Mouse (Mus musculus) forebrain, embryonic 12.5 days (tissue): ENCODE measurements around the gene Il1b. TPM values are rescaled to one million over a fixed set of nuclear protein-coding genes. Genes with fewer than 3 reads are reported as not detected.

ENCODE experiments used
- ATAC-seq: fragments of 200-750 bp; cut with Nextera tagmentation; 2 replicates; pipeline ENCODE4 v1.8.0; 2017; ENCODE audit warnings: moderate TSS enrichment; ENCODE audit not compliant: low FRiP score
- H3K27ac ChIP-seq: fragments of 300-500 bp; sonication (generic); 2 replicates; pipeline ENCODE4 v1.5.1; 2016; ENCODE audit warnings: mild to moderate bottlenecking
- H3K27me3 ChIP-seq: fragments of 300-500 bp; sonication (generic); 2 replicates; pipeline ENCODE4 v1.6.1; 2016; ENCODE audit warnings: mild to moderate bottlenecking
- H3K36me3 ChIP-seq: fragments of 300-500 bp; sonication (generic); replicated peaks from 2 replicates; pipeline ENCODE4 v1.6.1; 2016; ENCODE audit warnings: mild to moderate bottlenecking
- H3K4me1 ChIP-seq: fragments of 300-500 bp; sonication (generic); 2 replicates; pipeline ENCODE4 v1.6.1; 2016
- H3K4me2 ChIP-seq: fragments of 300-500 bp; sonication (generic); 2 replicates; pipeline ENCODE4 v1.6.1; 2016; ENCODE audit warnings: mild to moderate bottlenecking, moderate library complexity
- H3K4me3 ChIP-seq: fragments of 300-500 bp; sonication (generic); replicated peaks from 2 replicates; pipeline ENCODE4 v1.5.1; 2016; ENCODE audit warnings: mild to moderate bottlenecking
- H3K9ac ChIP-seq: fragments of 300-500 bp; sonication (generic); 2 replicates; pipeline ENCODE4 v1.6.1; 2016; ENCODE audit warnings: mild to moderate bottlenecking
- H3K9me3 ChIP-seq: fragments of 300-500 bp; sonication (generic); 2 replicates; pipeline ENCODE4 v1.6.1; 2016
- WGBS: fragments of 180-500 bp; shearing (Covaris S2); methylation state at CpG from one replicate; pipeline ENCODE4 v1.1.7; 2016; 5-methylcytosine and 5-hydroxymethylcytosine counted together
- polyA plus RNA-seq: library from polyadenylated mRNA; unstranded; fragments of >200 nt; fragmentation: Nextera tagmentation; extraction: Ambion mirVana; gene quantifications from 2 replicates; pipeline ENCODE4 v1.2.1, GENCODE M21; 2016

Gene Il1b
- polyA plus RNA-seq, 1 experiment from 2014 or later = not detected

GRCm38 (mm10) chr2:129360975-129361560, 9.9 kb downstream of the Il1b start:
- ATAC-seq = no peak
- no peaks in the 10 kb centered on the region for H3K27me3 ChIP-seq
- no peaks in the 10 kb centered on the region for H3K4me1 ChIP-seq
- H3K9ac ChIP-seq = no peak overlapping the region
- H3K4me2 ChIP-seq = no peak overlapping the region
- H3K9me3 ChIP-seq = no peaks in the 10 kb centered on the region
- H3K4me3 ChIP-seq = no peak overlapping the region
- H3K27ac ChIP-seq = no peak overlapping the region
- no peaks in the 10 kb centered on the region for H3K36me3 ChIP-seq
- 83% methylated on average over 3 of the region's 3 CpGs for WGBS

GRCm38 (mm10) chr2:129360197-129360596, 10.7 kb downstream of the Il1b start:
- H3K36me3 ChIP-seq = no peaks in the 10 kb centered on the region
- no peak overlapping the region for H3K4me3 ChIP-seq
- H3K4me2 ChIP-seq = no peak overlapping the region
- ATAC-seq = no peak
- no peak overlapping the region for H3K9ac ChIP-seq
- no peak overlapping the region for H3K27ac ChIP-seq
- H3K27me3 ChIP-seq = no peaks in the 10 kb centered on the region
- 89% methylated on average over 10 of the region's 10 CpGs for WGBS
- H3K9me3 ChIP-seq = no peaks in the 10 kb centered on the region
- H3K4me1 ChIP-seq = no peaks in the 10 kb centered on the region

- Histone ChIP-seq H3K36me3 (no peaks in the 10 kb centered on the region), H3K9ac (no peak overlapping the region), H3K4me2 (no peak overlapping the region), H3K4me3 (no peak overlapping the region), H3K9me3 (0 out of 2 replicates have a peak, but pooled peaks cover under 1% of the 10 kb centered on the region), H3K27me3 (no peaks in the 10 kb centered on the region), H3K27ac (no peak overlapping the region), H3K4me1 (no peaks in the 10 kb centered on the region)
- no peak for ATAC-seq
- WGBS = 80% methylated on average over 6 of the region's 6 CpGs
Measured at GRCm38 (mm10) chr2:129338138-129338621, 32.8 kb downstream of the Il1b start.

GRCm38 (mm10) chr2:129333471-129333870, 37.5 kb downstream of the Il1b start:
- Histone ChIP-seq H3K9ac (no peak overlapping the region), H3K9me3 (no peaks in the 10 kb centered on the region), H3K4me1 (no peaks in the 10 kb centered on the region), H3K4me2 (no peak overlapping the region), H3K27me3 (no peaks in the 10 kb centered on the region), H3K27ac (no peak overlapping the region), H3K36me3 (no peaks in the 10 kb centered on the region), H3K4me3 (no peak overlapping the region)
- no peak for ATAC-seq
- WGBS = 55% methylated on average over 4 of the region's 4 CpGs

GRCm38 (mm10) chr2:129330540-129330939, 40.4 kb downstream of the Il1b start:
- Histone ChIP-seq H3K4me3 (no peak overlapping the region), H3K9me3 (0 out of 2 replicates have a peak, but pooled peaks cover 3% of the 10 kb centered on the region), H3K9ac (no peak overlapping the region), H3K27me3 (no peaks in the 10 kb centered on the region), H3K36me3 (no peaks in the 10 kb centered on the region), H3K27ac (no peak overlapping the region), H3K4me1 (no peaks in the 10 kb centered on the region), H3K4me2 (no peak overlapping the region)
- no peak for ATAC-seq
- 88% methylated on average over 13 of the region's 13 CpGs for WGBS

- H3K4me3 ChIP-seq = no peak overlapping the region
- 0 out of 2 replicates have a peak, but pooled peaks cover 3% of the 10 kb centered on the region for H3K9me3 ChIP-seq
- H3K27ac ChIP-seq = no peak overlapping the region
- H3K4me1 ChIP-seq = no peaks in the 10 kb centered on the region
- no peaks in the 10 kb centered on the region for H3K36me3 ChIP-seq
- no peak overlapping the region for H3K4me2 ChIP-seq
- ATAC-seq = no peak
- H3K27me3 ChIP-seq = no peaks in the 10 kb centered on the region
- 79% methylated on average over 7 of the region's 7 CpGs for WGBS
- H3K9ac ChIP-seq = no peak overlapping the region
Measured at GRCm38 (mm10) chr2:129330024-129330423, 40.9 kb downstream of the Il1b start.

GRCm38 (mm10) chr2:129328238-129328637, 42.7 kb downstream of the Il1b start:
- Histone ChIP-seq H3K27ac (no peak overlapping the region), H3K9ac (no peak overlapping the region), H3K4me3 (no peak overlapping the region), H3K27me3 (no peaks in the 10 kb centered on the region), H3K36me3 (no peaks in the 10 kb centered on the region), H3K4me1 (no peaks in the 10 kb centered on the region), H3K9me3 (0 out of 2 replicates have a peak, but pooled peaks cover 3% of the 10 kb centered on the region), H3K4me2 (no peak overlapping the region)
- no peak for ATAC-seq
- 72% methylated on average over 4 of the region's 4 CpGs for WGBS

GRCm38 (mm10) chr2:129324216-129324615, 46.7 kb downstream of the Il1b start:
- no peak overlapping the region for H3K9ac ChIP-seq
- H3K4me2 ChIP-seq = no peak overlapping the region
- 81% methylated on average over 3 of the region's 3 CpGs for WGBS
- no peak overlapping the region for H3K4me3 ChIP-seq
- no peaks in the 10 kb centered on the region for H3K27me3 ChIP-seq
- no peak for ATAC-seq
- H3K9me3 ChIP-seq = 0 out of 2 replicates have a peak, but pooled peaks cover 3% of the 10 kb centered on the region
- H3K36me3 ChIP-seq = no peaks in the 10 kb centered on the region
- no peak overlapping the region for H3K27ac ChIP-seq
- no peaks in the 10 kb centered on the region for H3K4me1 ChIP-seq

GRCm38 (mm10) chr2:129322117-129322635, 48.8 kb downstream of the Il1b start:
- H3K4me2 ChIP-seq = no peak overlapping the region
- H3K4me1 ChIP-seq = no peaks in the 10 kb centered on the region
- no peaks in the 10 kb centered on the region for H3K27me3 ChIP-seq
- H3K9me3 ChIP-seq = 0 out of 2 replicates have a peak, but pooled peaks cover 3% of the 10 kb centered on the region
- WGBS = 86% methylated on average over 1 of the region's 1 CpGs
- no peaks in the 10 kb centered on the region for H3K36me3 ChIP-seq
- H3K4me3 ChIP-seq = no peak overlapping the region
- H3K9ac ChIP-seq = no peak overlapping the region
- H3K27ac ChIP-seq = no peak overlapping the region
- no peak for ATAC-seq

GRCm38 (mm10) chr2:129320033-129320605, 50.8 kb downstream of the Il1b start:
- Histone ChIP-seq H3K27ac (no peak overlapping the region), H3K4me3 (no peak overlapping the region), H3K27me3 (no peaks in the 10 kb centered on the region), H3K4me1 (no peaks in the 10 kb centered on the region), H3K9me3 (no peaks in the 10 kb centered on the region), H3K4me2 (no peak overlapping the region), H3K36me3 (no peaks in the 10 kb centered on the region), H3K9ac (no peak overlapping the region)
- no peak for ATAC-seq
- 85% methylated on average over 8 of the region's 8 CpGs for WGBS

- Histone ChIP-seq H3K27ac (no peak overlapping the region), H3K9ac (no peak overlapping the region), H3K4me1 (no peaks in the 10 kb centered on the region), H3K27me3 (no peaks in the 10 kb centered on the region), H3K4me3 (no peak overlapping the region), H3K4me2 (no peak overlapping the region), H3K36me3 (no peaks in the 10 kb centered on the region), H3K9me3 (no peaks in the 10 kb centered on the region)
- 88% methylated on average over 4 of the region's 4 CpGs for WGBS
- no peak for ATAC-seq
Measured at GRCm38 (mm10) chr2:129315831-129316230, 55.1 kb downstream of the Il1b start.

- H3K4me3 ChIP-seq = no peak overlapping the region
- no peak overlapping the region for H3K4me2 ChIP-seq
- no peak for ATAC-seq
- H3K36me3 ChIP-seq = no peaks in the 10 kb centered on the region
- H3K9ac ChIP-seq = no peak overlapping the region
- H3K9me3 ChIP-seq = no peaks in the 10 kb centered on the region
- H3K27ac ChIP-seq = no peak overlapping the region
- 79% methylated on average over 6 of the region's 6 CpGs for WGBS
- no peaks in the 10 kb centered on the region for H3K4me1 ChIP-seq
- no peaks in the 10 kb centered on the region for H3K27me3 ChIP-seq
Measured at GRCm38 (mm10) chr2:129314880-129315279, 56.1 kb downstream of the Il1b start.
